ENCODE assay signal across 8 mouse cellular contexts in genomic region chr19:25343657-25344322, GRCm38 (mm10).
DNase-seq lines count a peak whose midpoint lies in the region; ATAC-seq and TF ChIP-seq lines count a peak whose summit lies in the region.

No protein-coding gene starts in this region.

- no peaks in the 10 kb centered on the region for H3K9me3 ChIP-seq in limb, embryonic 15.5 days

- H3K36me3 ChIP-seq in limb, embryonic 15.5 days, result no peaks in the 10 kb centered on the region

- H3K27me3 ChIP-seq in limb, embryonic 15.5 days, result no peaks in the 10 kb centered on the region

- H3K27ac ChIP-seq in limb, embryonic 15.5 days, result peak overlapping the region; percentile 17; the same call in 1 of the 2 replicates
- no peak overlapping the region for H3K27ac ChIP-seq in layer of hippocampus, adult 2 months

- H3K4me2 ChIP-seq in limb, embryonic 15.5 days, result 0 out of 2 replicates have a peak overlapping the region, but pooled peaks have one; percentile 8

- ATAC-seq in limb, embryonic 15.5 days (ENCODE audit: insufficient number of reproducible peaks, low FRiP score, low TSS enrichment, low read depth), result no peak

- peak; percentile 23 for DNase-seq in gastrocnemius, adult 18-20 months (ENCODE audit: low spot score)
- DNase-seq in gastrocnemius, postnatal 25 days, result no peak
- peak; percentile 66 for DNase-seq in MEL-GATA-1-ER (ENCODE audit: extremely low read depth, low read depth)
- peak; percentile 64 to 79 for DNase-seq in heart, adult 18-20 months
- peak; percentile 31 for DNase-seq in right cerebral cortex, postnatal 14 days
- no peak for DNase-seq in layer of hippocampus, adult 2 months (ENCODE audit: low spot score in 2 of 2)
- no peak for DNase-seq in urinary bladder, adult 2 months (ENCODE audit: low spot score)

- H3K9ac ChIP-seq in limb, embryonic 15.5 days, result no peak overlapping the region

- whole genome bisulfite sequencing in limb, embryonic 15.5 days, result 49% methylated on average over 16 of the region's 16 CpGs

- peaks cover 17% of the 10 kb centered on the region for H3K4me1 ChIP-seq in limb, embryonic 15.5 days

- no peak overlapping the region; the same call in 1 of the 2 replicates for H3K4me3 ChIP-seq in limb, embryonic 15.5 days
- H3K4me3 ChIP-seq in layer of hippocampus, adult 2 months, result no peak overlapping the region; the same call in 1 of the 2 replicates

- no peak for TF ChIP-seq CTCF in layer of hippocampus, adult 2 months (conservative IDR thresholded peaks at IDR 0.05)

Comparison
In these comparisons a context has a peak if more than half of its experiments do, and no peak if none do; other contexts are left out.
1. DNase-seq: peak in gastrocnemius, adult 18-20 months (single experiment), MEL-GATA-1-ER (single experiment), heart, adult 18-20 months (2 of 2) and right cerebral cortex, postnatal 14 days (single experiment); none in gastrocnemius, postnatal 25 days (single experiment), layer of hippocampus, adult 2 months (0 of 2) and urinary bladder, adult 2 months (single experiment).